Mouse (Mus musculus): ENCODE data around the gene Katnb1.

DNA sequence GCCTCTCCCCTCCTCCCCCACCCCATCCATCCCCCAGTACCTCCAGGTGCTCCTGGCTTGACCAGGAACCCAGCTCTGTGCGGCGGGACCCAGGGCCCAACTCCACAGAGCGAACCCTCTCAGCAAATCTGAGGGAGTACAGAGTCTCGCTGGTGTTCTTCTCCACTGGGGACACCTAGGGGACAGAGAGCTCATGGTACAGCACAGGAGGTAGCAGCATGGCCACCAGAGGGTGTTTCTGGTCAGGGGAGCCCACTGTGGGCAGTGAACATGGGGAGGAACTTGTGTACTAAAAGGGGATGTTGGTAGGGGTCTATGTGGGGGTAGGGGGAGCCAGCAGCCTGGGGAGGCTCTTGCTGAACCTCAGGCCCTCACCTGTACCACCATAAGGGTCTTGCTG is 21.0 kb downstream of the Katnb1 start:
- TF ChIP-seq ZMIZ1 (IDR thresholded peaks at IDR 0.05; ENCODE audit: low read depth, low read length) (no peak), TCF12 (IDR thresholded peaks at IDR 0.05; ENCODE audit: low read depth, low read length) (no peak), USF1 (IDR thresholded peaks at IDR 0.05; ENCODE audit: low read depth, low read length) (no peak), CTCF (conservative IDR thresholded peaks at IDR 0.05 in 1 of 2, IDR thresholded peaks at IDR 0.05 in 1 of 2; ENCODE audit: low read depth in 2 of 2, low read length in 2 of 2) (peak in 1 of 2 experiments; percentile 61; a peak in 2 of 4 replicates), UBTF (IDR thresholded peaks at IDR 0.05; ENCODE audit: low read depth, low read length) (no peak)
